Mouse (Mus musculus) liver, embryonic 12.5 days (tissue): ENCODE data around the gene March8. TPM values are rescaled to one million over a fixed set of nuclear protein-coding genes. Genes with fewer than 3 reads are reported as not detected.
A peak's percentile ranks its signal among the peaks of the same experiment; 100 is the strongest.

Source experiments
- ATAC-seq: fragments of 200-750 bp; cut with Nextera tagmentation; 2 replicates; pipeline ENCODE4 v1.8.0; 2017; ENCODE audit warnings: moderate number of reproducible peaks, mild to moderate bottlenecking, moderate library complexity
- H3K27ac ChIP-seq: fragments of 300-500 bp; sonication (generic); 2 replicates; pipeline ENCODE4 v1.5.1; 2016; ENCODE audit warnings: mild to moderate bottlenecking
- H3K27me3 ChIP-seq: fragments of 300-500 bp; sonication (generic); replicated peaks from 2 replicates; pipeline ENCODE4 v1.6.1; 2016; ENCODE audit warnings: mild to moderate bottlenecking, moderate library complexity
- H3K36me3 ChIP-seq: fragments of 300-500 bp; sonication (generic); 2 replicates; pipeline ENCODE4 v1.6.1; 2016; ENCODE audit warnings: mild to moderate bottlenecking, moderate library complexity
- H3K4me1 ChIP-seq: fragments of 300-500 bp; sonication (generic); 2 replicates; pipeline ENCODE4 v1.6.1; 2016
- H3K4me2 ChIP-seq: fragments of 300-500 bp; sonication (generic); 2 replicates; pipeline ENCODE4 v1.6.1; 2016; ENCODE audit warnings: mild to moderate bottlenecking, moderate library complexity
- H3K4me3 ChIP-seq: fragments of 300-500 bp; sonication (generic); 2 replicates; pipeline ENCODE4 v1.5.1; 2016; ENCODE audit warnings: mild to moderate bottlenecking, moderate library complexity
- H3K9ac ChIP-seq: fragments of 300-500 bp; sonication (generic); 2 replicates; pipeline ENCODE4 v1.6.1; 2016; ENCODE audit warnings: mild to moderate bottlenecking, moderate library complexity
- H3K9me3 ChIP-seq: fragments of 300-500 bp; sonication (generic); replicated peaks from 2 replicates; pipeline ENCODE4 v1.6.1; 2016; ENCODE audit warnings: mild to moderate bottlenecking, moderate library complexity
- WGBS: fragments of 180-500 bp; shearing (Covaris S2); methylation state at CpG from one replicate; pipeline ENCODE4 v1.1.7; 2016; ENCODE audit not compliant: insufficient replicate concordance; 5-methylcytosine and 5-hydroxymethylcytosine counted together
- polyA plus RNA-seq: library from polyadenylated mRNA; unstranded; fragments of >200 nt; fragmentation: Nextera tagmentation; extraction: Ambion mirVana; gene quantifications from 2 replicates; pipeline ENCODE4 v1.2.1, GENCODE M21; 2016

The March8 gene
- polyA plus RNA-seq, 1 experiment from 2014 or later: 85.2 TPM

GRCm38 (mm10) chr6:116374136-116374535 is 36.3 kb downstream of the March8 start:
- peaks cover 66% of the 10 kb centered on the region for H3K4me1 ChIP-seq
- H3K27ac ChIP-seq: no peak overlapping the region
- WGBS: 82% methylated on average over 1 of the region's 1 CpGs
- ATAC-seq: no peak
- H3K9me3 ChIP-seq: no peaks in the 10 kb centered on the region
- no peak overlapping the region for H3K4me2 ChIP-seq
- no peak overlapping the region for H3K4me3 ChIP-seq
- H3K36me3 ChIP-seq: peaks cover 46% of the 10 kb centered on the region
- no peaks in the 10 kb centered on the region for H3K27me3 ChIP-seq
- H3K9ac ChIP-seq: no peak overlapping the region

GRCm38 (mm10) chr6:116374618-116375017 is 36.8 kb downstream of the March8 start:
- no peak overlapping the region for H3K9ac ChIP-seq
- no peak overlapping the region for H3K4me2 ChIP-seq
- H3K9me3 ChIP-seq: no peaks in the 10 kb centered on the region
- no peak overlapping the region for H3K27ac ChIP-seq
- H3K4me3 ChIP-seq: no peak overlapping the region
- peaks cover 50% of the 10 kb centered on the region for H3K36me3 ChIP-seq
- peaks cover 61% of the 10 kb centered on the region for H3K4me1 ChIP-seq
- no peaks in the 10 kb centered on the region for H3K27me3 ChIP-seq
- no peak for ATAC-seq

GRCm38 (mm10) chr6:116378892-116379291 is 41.1 kb downstream of the March8 start:
- ATAC-seq: no peak
- Histone ChIP-seq H3K36me3 (peaks cover 68% of the 10 kb centered on the region), H3K4me2 (no peak overlapping the region), H3K27me3 (no peaks in the 10 kb centered on the region), H3K4me1 (peaks cover 36% of the 10 kb centered on the region), H3K4me3 (no peak overlapping the region), H3K9me3 (no peaks in the 10 kb centered on the region), H3K27ac (no peak overlapping the region), H3K9ac (no peak overlapping the region)
- WGBS: 78% methylated on average over 7 of the region's 7 CpGs

- Histone ChIP-seq H3K9me3 (no peaks in the 10 kb centered on the region), H3K9ac (no peak overlapping the region), H3K36me3 (peaks cover 78% of the 10 kb centered on the region), H3K4me2 (no peak overlapping the region), H3K27me3 (no peaks in the 10 kb centered on the region), H3K27ac (no peak overlapping the region), H3K4me3 (no peak overlapping the region), H3K4me1 (peaks cover 32% of the 10 kb centered on the region)
- no peak for ATAC-seq
- WGBS: 38% methylated on average over 3 of the region's 3 CpGs
Measured at GRCm38 (mm10) chr6:116380157-116380556, 42.3 kb downstream of the March8 start.

GRCm38 (mm10) chr6:116381605-116382004 is 43.8 kb downstream of the March8 start:
- no peak for ATAC-seq
- H3K36me3 ChIP-seq: peaks cover 83% of the 10 kb centered on the region
- WGBS: 30% methylated on average over 2 of the region's 2 CpGs

GRCm38 (mm10) chr6:116383582-116383981 is 45.8 kb downstream of the March8 start:
- ATAC-seq: no peak
- H3K27ac ChIP-seq: no peak overlapping the region
- no peaks in the 10 kb centered on the region for H3K27me3 ChIP-seq
- H3K4me1 ChIP-seq: peaks cover 39% of the 10 kb centered on the region
- 94% methylated on average over 10 of the region's 10 CpGs for WGBS
- H3K36me3 ChIP-seq: peaks cover 64% of the 10 kb centered on the region
- H3K9me3 ChIP-seq: no peaks in the 10 kb centered on the region
- no peak overlapping the region for H3K4me3 ChIP-seq
- H3K4me2 ChIP-seq: no peak overlapping the region
- no peak overlapping the region for H3K9ac ChIP-seq

More at GRCm38 (mm10) chr6:116381605-116382004, 43.8 kb downstream of the March8 start:
- peaks cover 35% of the 10 kb centered on the region for H3K4me1 ChIP-seq
- H3K9me3 ChIP-seq: no peaks in the 10 kb centered on the region
- H3K9ac ChIP-seq: no peak overlapping the region
- no peak overlapping the region for H3K27ac ChIP-seq
- no peak overlapping the region for H3K4me3 ChIP-seq
- H3K4me2 ChIP-seq: no peak overlapping the region
- no peaks in the 10 kb centered on the region for H3K27me3 ChIP-seq

- Histone ChIP-seq H3K4me2 (peak overlapping the region; percentile 14; the same call in 1 of the 2 replicates), H3K4me1 (peaks cover 38% of the 10 kb centered on the region), H3K9ac (no peak overlapping the region), H3K27ac (no peak overlapping the region), H3K27me3 (no peaks in the 10 kb centered on the region), H3K4me3 (no peak overlapping the region), H3K9me3 (no peaks in the 10 kb centered on the region), H3K36me3 (peaks cover 49% of the 10 kb centered on the region)
- no peak for ATAC-seq
- 66% methylated on average over 5 of the region's 5 CpGs for WGBS
Measured at GRCm38 (mm10) chr6:116385194-116386044, 47.6 kb downstream of the March8 start.

GRCm38 (mm10) chr6:116386045-116386415 is 48.2 kb downstream of the March8 start:
- Histone ChIP-seq H3K4me1 (peaks cover 36% of the 10 kb centered on the region), H3K27me3 (no peaks in the 10 kb centered on the region), H3K27ac (no peak overlapping the region), H3K4me3 (no peak overlapping the region), H3K36me3 (peaks cover 42% of the 10 kb centered on the region), H3K4me2 (peak overlapping the region; percentile 14; the same call in 1 of the 2 replicates), H3K9me3 (no peaks in the 10 kb centered on the region), H3K9ac (no peak overlapping the region)
- WGBS: 57% methylated on average over 4 of the region's 4 CpGs
- ATAC-seq: peak; percentile 54; the same call in 1 of the 2 replicates

- Histone ChIP-seq H3K4me1 (peaks cover 31% of the 10 kb centered on the region), H3K9me3 (no peaks in the 10 kb centered on the region), H3K36me3 (peaks cover 39% of the 10 kb centered on the region), H3K27ac (no peak overlapping the region), H3K4me3 (no peak overlapping the region), H3K27me3 (no peaks in the 10 kb centered on the region), H3K9ac (no peak overlapping the region), H3K4me2 (no peak overlapping the region)
- 81% methylated on average over 3 of the region's 3 CpGs for WGBS
- no peak for ATAC-seq
Measured at GRCm38 (mm10) chr6:116386506-116386905, 48.7 kb downstream of the March8 start.

- Histone ChIP-seq H3K27ac (no peak overlapping the region), H3K27me3 (no peaks in the 10 kb centered on the region), H3K4me3 (no peak overlapping the region), H3K4me2 (no peak overlapping the region), H3K9ac (no peak overlapping the region), H3K9me3 (no peaks in the 10 kb centered on the region), H3K36me3 (peaks cover 41% of the 10 kb centered on the region), H3K4me1 (peaks cover 27% of the 10 kb centered on the region)
- ATAC-seq: peak; percentile 62; the same call in 1 of the 2 replicates
- 68% methylated on average over 1 of the region's 1 CpGs for WGBS
Measured at GRCm38 (mm10) chr6:116388068-116388467, 50.2 kb downstream of the March8 start.

GRCm38 (mm10) chr6:116389481-116389880 is 51.7 kb downstream of the March8 start:
- no peak overlapping the region for H3K4me2 ChIP-seq
- no peaks in the 10 kb centered on the region for H3K9me3 ChIP-seq
- no peak for ATAC-seq
- peaks cover 24% of the 10 kb centered on the region for H3K4me1 ChIP-seq
- H3K27me3 ChIP-seq: no peaks in the 10 kb centered on the region
- H3K27ac ChIP-seq: no peak overlapping the region
- no peak overlapping the region for H3K4me3 ChIP-seq
- peaks cover 40% of the 10 kb centered on the region for H3K36me3 ChIP-seq
- H3K9ac ChIP-seq: no peak overlapping the region

GRCm38 (mm10) chr6:116394916-116395648 is 57.3 kb downstream of the March8 start:
- Histone ChIP-seq H3K36me3 (peaks cover 57% of the 10 kb centered on the region), H3K27me3 (no peaks in the 10 kb centered on the region), H3K27ac (no peak overlapping the region), H3K9me3 (no peaks in the 10 kb centered on the region), H3K9ac (no peak overlapping the region), H3K4me3 (no peak overlapping the region), H3K4me1 (0 out of 2 replicates have a peak, but pooled peaks cover 10% of the 10 kb centered on the region), H3K4me2 (no peak overlapping the region)
- 70% methylated on average over 2 of the region's 2 CpGs for WGBS
- ATAC-seq: no peak
